Mouse (Mus musculus): ENCODE measurements around the gene Sstr2. TPM values are rescaled to one million over a fixed set of nuclear protein-coding genes. Genes with fewer than 3 reads are reported as not detected.

Sstr2 gene
- polyA plus RNA-seq, 1 experiment from 2014 or later: 14.2 TPM

- no peaks in the 10 kb centered on the region for H3K9me3 ChIP-seq (ENCODE audit: control insufficient read depth, low read length)
Observed at GRCm38 (mm10) chr11:113669711-113670110, 50.6 kb downstream of the Sstr2 start.

GRCm38 (mm10) chr11:113673614-113674013, 54.5 kb downstream of the Sstr2 start:
- ATAC-seq (ENCODE audit: low read depth): no peak
- H3K4me2 ChIP-seq (ENCODE audit: low read depth, low read length): no peak overlapping the region
- no peak overlapping the region for H3K9ac ChIP-seq (replicated peaks; ENCODE audit: low read depth, low read length)
- H3K9me3 ChIP-seq (ENCODE audit: control insufficient read depth, low read length): no peaks in the 10 kb centered on the region
- H3K27ac ChIP-seq (ENCODE audit: low read depth, low read length): no peak overlapping the region
- H3K4me1 ChIP-seq (ENCODE audit: control insufficient read depth, insufficient read depth, low read length): no peaks in the 10 kb centered on the region
- WGBS: 95% methylated on average over 4 of the region's 4 CpGs
- H3K36me3 ChIP-seq (ENCODE audit: control insufficient read depth, insufficient read depth, low read length): peaks cover 6% of the 10 kb centered on the region; the same call in 1 of the 2 replicates
- H3K4me3 ChIP-seq (ENCODE audit: low read depth, low read length): no peak overlapping the region
- no peaks in the 10 kb centered on the region for H3K27me3 ChIP-seq (ENCODE audit: control insufficient read depth, insufficient read depth, low read length)

More at GRCm38 (mm10) chr11:113669711-113670110, 50.6 kb downstream of the Sstr2 start:
- H3K9ac ChIP-seq (replicated peaks; ENCODE audit: low read depth, low read length): no peak overlapping the region
- WGBS: 66% methylated on average over 4 of the region's 4 CpGs
- no peak overlapping the region for H3K4me2 ChIP-seq (ENCODE audit: low read depth, low read length)
- H3K4me3 ChIP-seq (ENCODE audit: low read depth, low read length): no peak overlapping the region
- H3K27ac ChIP-seq (ENCODE audit: low read depth, low read length): no peak overlapping the region
- H3K27me3 ChIP-seq (ENCODE audit: control insufficient read depth, insufficient read depth, low read length): no peaks in the 10 kb centered on the region
- 0 out of 2 replicates have a peak, but pooled peaks cover 7% of the 10 kb centered on the region for H3K4me1 ChIP-seq (ENCODE audit: control insufficient read depth, insufficient read depth, low read length)
- peaks cover 6% of the 10 kb centered on the region; the same call in 1 of the 2 replicates for H3K36me3 ChIP-seq (ENCODE audit: control insufficient read depth, insufficient read depth, low read length)
- no peak for ATAC-seq (ENCODE audit: low read depth)

GRCm38 (mm10) chr11:113674595-113674994, 55.5 kb downstream of the Sstr2 start:
- no peak for ATAC-seq (ENCODE audit: low read depth)
- no peak overlapping the region for H3K27ac ChIP-seq (ENCODE audit: low read depth, low read length)
- H3K4me1 ChIP-seq (ENCODE audit: control insufficient read depth, insufficient read depth, low read length): no peaks in the 10 kb centered on the region
- H3K4me3 ChIP-seq (ENCODE audit: low read depth, low read length): no peak overlapping the region
- H3K27me3 ChIP-seq (ENCODE audit: control insufficient read depth, insufficient read depth, low read length): no peaks in the 10 kb centered on the region
- no peak overlapping the region for H3K9ac ChIP-seq (replicated peaks; ENCODE audit: low read depth, low read length)
- WGBS: 83% methylated on average over 5 of the region's 5 CpGs
- no peak overlapping the region for H3K4me2 ChIP-seq (ENCODE audit: low read depth, low read length)
- H3K36me3 ChIP-seq (ENCODE audit: control insufficient read depth, insufficient read depth, low read length): peaks cover 6% of the 10 kb centered on the region; the same call in 1 of the 2 replicates
- no peaks in the 10 kb centered on the region for H3K9me3 ChIP-seq (ENCODE audit: control insufficient read depth, low read length)

Other genes with a start within 250 kb of the Sstr2 start
- gene Cog1, start 29.8 kb downstream of the Sstr2 start, polyA plus RNA-seq (2014; fragmentation: Nextera tagmentation; extraction: Ambion mirVana): 35.0 and 36.3 TPM in 2 replicates
- 23.5 and 24.4 TPM in 2 replicates for gene Slc39a11, start 30.7 kb downstream of the Sstr2 start, polyA plus RNA-seq (2014; fragmentation: Nextera tagmentation; extraction: Ambion mirVana)
- 41.4 and 45.3 TPM in 2 replicates for gene Fam104a, start 64.8 kb downstream of the Sstr2 start, polyA plus RNA-seq (2014; fragmentation: Nextera tagmentation; extraction: Ambion mirVana)
- 23.1 and 27.6 TPM in 2 replicates for gene D11Wsu47e, start 65.1 kb downstream of the Sstr2 start, polyA plus RNA-seq (2014; fragmentation: Nextera tagmentation; extraction: Ambion mirVana)
- gene Cpsf4l, start 90.7 kb downstream of the Sstr2 start, polyA plus RNA-seq (2014; fragmentation: Nextera tagmentation; extraction: Ambion mirVana): 0.31 and 0.72 TPM in 2 replicates
- 37.0 and 41.4 TPM in 2 replicates for gene Cdc42ep4, start 132.5 kb downstream of the Sstr2 start, polyA plus RNA-seq (2014; fragmentation: Nextera tagmentation; extraction: Ambion mirVana)